Mouse (Mus musculus) heart, postnatal 0 days (tissue): ENCODE results near the gene Cabin1.

Experiments
- CTCF ChIP-seq: IDR thresholded peaks from 2 replicates; pipeline ENCODE4 v1.5.1; 2016; ENCODE audit warnings: antibody characterized with exemption, control low read depth, low read depth
- EP300 ChIP-seq: IDR thresholded peaks from 2 replicates; pipeline ENCODE4 v1.6.1; 2016; ENCODE audit warnings: antibody characterized with exemption, low read depth

DNA sequence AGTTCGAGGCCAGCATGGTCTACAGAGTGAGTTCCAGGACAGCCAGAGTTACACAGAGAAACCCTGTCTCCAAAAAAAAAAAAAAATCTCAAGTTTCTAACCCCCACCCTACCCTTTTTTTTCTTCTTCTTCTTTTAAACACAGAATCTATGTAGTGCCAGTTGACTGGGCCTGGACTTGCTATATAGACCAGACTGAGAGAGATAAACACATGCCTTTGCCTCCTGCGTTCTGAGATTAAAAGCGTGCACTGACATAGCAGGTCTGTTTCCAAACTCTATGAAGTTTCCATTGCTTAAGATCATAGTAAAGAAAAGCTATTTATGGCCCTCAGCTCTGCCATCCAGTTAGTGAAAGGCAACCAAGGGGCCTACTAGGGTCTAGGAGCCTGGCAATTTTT, 1.7 kb downstream of the Cabin1 start:
- TF ChIP-seq CTCF: no peak
- TF ChIP-seq EP300: no peak
